Mouse (Mus musculus): Measurements from ENCODE around the gene Rassf1. TPM values are rescaled to one million over a fixed set of nuclear protein-coding genes. Genes with fewer than 3 reads are reported as not detected.
A peak's percentile ranks its signal among the peaks of the same experiment; 100 is the strongest.

The Rassf1 gene
- total RNA-seq, 2 experiments from 2014 or later = 11.1 to 11.6 TPM

DNA sequence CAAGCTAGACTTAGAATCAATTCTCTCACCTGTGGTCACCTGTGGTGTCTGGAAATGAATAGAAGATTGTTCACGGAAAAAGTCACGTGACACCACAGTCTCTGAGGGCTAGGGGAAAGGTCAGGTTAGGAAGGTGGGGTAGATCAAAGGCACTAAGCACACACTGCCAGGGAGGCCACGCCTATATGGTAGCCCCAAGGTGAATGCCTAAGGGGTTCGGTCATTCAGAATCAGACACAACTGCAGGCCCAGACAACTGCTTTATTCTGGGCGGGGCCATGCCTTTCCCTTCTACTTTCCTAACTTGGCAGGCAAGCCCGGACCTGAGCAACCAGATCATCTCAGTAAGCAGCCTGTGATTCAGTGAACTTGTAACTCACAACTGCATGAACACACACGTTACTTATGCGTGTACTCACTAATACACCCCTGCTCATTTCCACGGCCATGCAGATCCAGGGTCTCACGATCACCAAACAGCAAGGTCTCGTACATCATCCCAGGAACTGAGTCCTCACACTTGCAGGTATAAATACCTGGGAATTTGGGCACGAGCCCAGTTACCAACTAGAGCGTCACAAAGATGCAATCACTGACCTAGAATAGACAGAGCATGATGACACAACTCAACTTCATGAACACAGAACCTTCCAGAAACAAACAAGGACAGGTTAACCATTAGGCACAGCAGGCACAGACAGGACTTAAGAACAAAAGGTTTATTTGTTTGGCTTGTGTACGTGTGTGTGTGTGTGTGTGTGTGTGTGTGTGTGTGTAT is 24.4 kb downstream of the Rassf1 start:
- DNase-seq = no peak
- intact Hi-C loops (cut with DNase I; ENCODE audit: low total_unique reads) = no loop called here

DNA sequence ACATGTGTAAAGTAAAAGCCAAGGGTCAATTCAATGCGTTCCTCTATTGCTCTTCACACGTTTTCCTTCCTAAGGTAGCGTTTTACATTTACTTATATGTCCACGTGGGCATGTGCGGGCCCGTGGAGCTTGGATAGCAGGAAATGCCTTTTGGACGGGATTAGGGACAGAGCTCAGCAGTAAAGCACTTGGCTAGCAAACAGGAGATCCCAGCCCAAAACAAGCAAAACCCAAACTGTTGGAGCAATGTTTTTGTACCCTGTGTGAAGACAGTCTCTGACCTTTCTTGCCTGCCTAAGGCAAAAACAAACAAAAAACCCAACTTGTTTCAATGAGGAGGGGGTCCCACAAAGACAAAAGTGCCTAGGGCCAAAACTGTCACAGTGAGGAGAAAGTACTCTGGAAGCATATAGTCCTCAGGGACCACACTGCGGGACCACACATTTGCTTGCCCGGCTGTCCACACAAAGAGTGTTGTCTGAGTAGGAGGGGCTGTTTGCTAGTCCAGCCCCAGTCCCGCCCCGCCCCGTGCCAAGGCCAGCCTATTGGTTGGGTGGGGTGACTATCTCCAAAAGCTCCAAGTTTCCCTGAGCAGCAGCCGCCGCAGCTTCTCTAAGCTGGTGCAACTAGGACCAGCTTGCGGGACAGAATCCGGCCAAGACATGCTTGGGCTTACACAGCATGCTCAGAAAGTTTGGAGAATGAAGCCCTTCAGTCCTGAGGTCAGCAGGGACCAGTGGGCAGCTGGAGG is 25.2 kb downstream of the Rassf1 start, which contains the start of gene Hyal1:
Hyal1 (plus strand) TSS at position 571 of the 751 bp plus-strand sequence.
- peak; percentile 91 for DNase-seq
- intact Hi-C loops (cut with DNase I; ENCODE audit: low total_unique reads) = no loop called here

DNA sequence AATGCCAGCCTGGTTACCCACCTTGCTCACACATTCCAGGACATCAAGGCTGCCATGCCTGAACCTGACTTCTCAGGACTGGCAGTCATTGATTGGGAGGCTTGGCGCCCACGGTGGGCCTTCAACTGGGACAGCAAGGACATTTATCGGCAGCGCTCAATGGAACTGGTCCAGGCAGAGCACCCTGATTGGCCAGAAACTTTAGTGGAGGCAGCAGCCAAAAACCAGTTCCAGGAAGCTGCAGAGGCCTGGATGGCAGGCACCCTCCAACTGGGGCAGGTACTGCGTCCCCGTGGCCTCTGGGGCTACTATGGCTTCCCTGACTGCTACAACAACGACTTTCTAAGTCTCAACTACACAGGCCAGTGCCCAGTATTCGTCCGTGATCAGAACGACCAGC is 26.5 kb downstream of the Rassf1 start:
- no peak for DNase-seq
- intact Hi-C loops (cut with DNase I; ENCODE audit: low total_unique reads) = no loop called here

DNA sequence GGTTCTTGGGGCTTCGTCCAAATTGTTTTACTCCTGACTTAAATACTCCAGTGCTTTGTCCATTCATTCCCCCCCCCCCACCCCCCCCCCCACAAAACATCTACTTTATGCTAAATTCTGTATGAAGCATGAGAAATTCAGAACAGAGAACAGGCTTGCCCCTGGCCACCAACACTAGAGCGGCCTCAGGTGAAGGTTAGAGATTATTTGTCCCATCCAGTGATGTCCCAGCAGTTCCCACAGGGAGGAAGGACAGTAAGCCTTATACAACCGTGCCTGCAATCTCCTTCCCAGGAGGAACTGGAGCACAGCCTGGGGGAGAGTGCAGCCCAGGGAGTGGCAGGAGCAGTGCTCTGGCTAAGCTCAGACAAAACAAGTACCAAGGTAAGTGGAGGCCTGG is 27.2 kb downstream of the Rassf1 start, which contains the start of gene Naa80:
Naa80 (plus strand) TSS at position 301 of the 400 bp plus-strand sequence.
- intact Hi-C loops (cut with DNase I; ENCODE audit: low total_unique reads) = no loop called here
- DNase-seq = no peak

DNA sequence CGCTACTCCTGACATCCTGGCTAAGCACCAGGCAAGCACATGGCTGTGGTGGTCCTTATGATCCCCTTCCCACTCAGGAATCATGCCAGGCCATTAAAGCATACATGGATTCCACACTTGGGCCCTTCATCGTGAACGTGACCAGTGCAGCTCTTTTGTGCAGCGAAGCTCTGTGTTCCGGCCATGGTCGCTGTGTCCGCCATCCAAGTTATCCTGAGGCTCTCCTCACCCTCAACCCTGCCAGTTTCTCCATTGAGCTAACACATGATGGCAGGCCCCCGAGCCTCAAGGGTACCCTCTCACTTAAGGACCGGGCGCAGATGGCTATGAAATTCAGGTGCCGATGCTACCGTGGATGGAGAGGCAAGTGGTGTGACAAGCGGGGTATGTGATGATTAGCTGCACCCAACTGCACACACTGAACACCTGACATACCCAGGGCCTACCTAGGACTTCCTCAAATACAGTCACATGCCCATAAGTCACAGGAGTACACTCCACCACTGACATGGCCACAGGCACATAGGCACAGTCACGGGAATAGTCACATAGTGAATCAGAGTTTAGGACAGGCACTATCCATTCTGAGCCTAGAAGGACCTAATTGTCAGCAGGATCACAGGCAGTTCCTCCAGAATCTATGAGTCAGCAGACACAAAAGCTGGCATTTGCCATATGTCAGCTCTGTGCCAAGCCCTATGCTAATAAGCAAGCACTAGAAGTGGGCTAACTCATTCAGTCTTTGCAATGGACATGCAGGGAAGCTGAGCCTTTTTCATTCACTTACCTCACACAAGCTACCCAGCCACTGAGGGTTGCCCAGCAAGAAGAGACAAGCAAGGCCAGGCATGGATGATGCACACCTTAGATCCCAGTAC is 27.9 kb downstream of the Rassf1 start:
- DNase-seq = no peak
- intact Hi-C loops (cut with DNase I; ENCODE audit: low total_unique reads) = no loop called here

GRCm38 (mm10) chr9:107580501-107581317 is 29.4 kb downstream of the Rassf1 start, which contains the start of gene Hyal3:
TSS of gene Hyal3 (plus strand) at chr9:107580818.
- intact Hi-C loops (cut with DNase I; ENCODE audit: low total_unique reads) = no loop called here
- DNase-seq = peak; percentile 91

GRCm38 (mm10) chr9:107581584-107581983 is 30.2 kb downstream of the Rassf1 start:
- no peak for DNase-seq
- intact Hi-C loops (cut with DNase I; ENCODE audit: low total_unique reads) = no loop called here

GRCm38 (mm10) chr9:107582509-107583062 is 31.2 kb downstream of the Rassf1 start:
- intact Hi-C loops (cut with DNase I; ENCODE audit: low total_unique reads) = no loop called here
- DNase-seq = no peak

DNA sequence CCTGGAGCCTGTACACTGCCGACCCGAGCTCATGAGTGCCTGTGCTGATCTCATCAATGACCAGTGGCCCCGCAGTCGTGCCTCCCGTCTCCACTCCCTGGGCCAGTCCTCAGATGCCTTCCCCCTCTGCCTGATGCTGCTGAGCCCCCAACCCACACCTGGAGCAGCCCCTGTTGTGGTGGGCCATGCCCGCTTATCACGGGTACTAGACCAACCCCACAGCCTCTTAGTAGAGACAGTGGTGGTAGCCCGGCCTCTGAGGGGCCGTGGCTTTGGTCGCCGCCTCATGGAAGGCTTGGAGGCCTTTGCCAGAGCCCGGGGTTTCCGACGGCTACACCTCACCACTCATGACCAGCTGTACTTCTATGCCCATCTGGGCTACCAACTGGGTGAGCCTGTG is 31.8 kb downstream of the Rassf1 start:
- DNase-seq = no peak
- intact Hi-C loops (cut with DNase I; ENCODE audit: low total_unique reads) = no loop called here

DNA sequence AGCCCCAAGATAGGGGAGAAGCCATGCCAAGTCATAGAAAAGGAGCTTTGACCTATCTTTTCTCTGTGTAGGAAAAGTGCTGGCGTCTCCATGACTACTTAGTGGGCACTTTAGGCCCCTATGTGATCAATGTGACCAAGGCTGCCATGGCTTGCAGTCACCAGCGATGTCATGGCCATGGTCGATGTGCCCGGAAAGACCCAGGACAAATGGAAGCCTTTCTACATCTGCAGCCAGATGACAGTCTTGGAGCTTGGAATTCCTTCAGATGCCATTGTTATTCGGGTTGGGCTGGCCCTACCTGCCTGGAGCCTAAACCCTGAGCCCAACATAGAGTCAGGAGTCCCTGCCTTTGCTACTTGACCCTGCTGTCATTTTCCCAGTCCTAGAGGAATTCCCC is 35.1 kb downstream of the Rassf1 start:
- DNase-seq = no peak
- intact Hi-C loops (cut with DNase I; ENCODE audit: low total_unique reads) = no loop called here

- intact Hi-C loops (cut with DNase I; ENCODE audit: low total_unique reads) = no loop called here
- peak; percentile 97 for DNase-seq
Measured at GRCm38 (mm10) chr9:107586974-107587832, 35.8 kb downstream of the Rassf1 start, which contains the start of gene Ifrd2. TSS of gene Ifrd2 (plus strand) at chr9:107587642.

GRCm38 (mm10) chr9:107587833-107588639 is 36.7 kb downstream of the Rassf1 start:
- intact Hi-C loops (cut with DNase I; ENCODE audit: low total_unique reads) = no loop called here
- DNase-seq = peak; percentile 56

GRCm38 (mm10) chr9:107590058-107590772 is 38.9 kb downstream of the Rassf1 start:
- intact Hi-C loops (cut with DNase I; ENCODE audit: low total_unique reads) = no loop called here
- peak; percentile 66 for DNase-seq

DNA sequence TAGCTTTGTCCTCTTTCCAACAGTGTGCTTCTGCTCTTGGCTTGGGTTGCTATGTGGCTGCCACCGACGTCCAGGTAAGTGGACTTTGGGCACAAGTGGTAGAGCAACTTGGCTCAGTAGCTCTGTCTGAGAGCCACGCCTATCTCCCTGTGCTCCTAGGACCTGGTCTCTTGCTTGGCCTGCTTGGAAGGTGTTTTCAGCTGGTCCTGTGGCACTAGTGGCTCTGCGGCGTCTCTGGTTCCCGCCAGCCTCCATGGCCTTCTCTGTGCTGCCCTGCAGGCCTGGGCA is 39.4 kb downstream of the Rassf1 start:
- intact Hi-C loops (cut with DNase I; ENCODE audit: low total_unique reads) = no loop called here
- no peak for DNase-seq

GRCm38 (mm10) chr9:107593101-107593976 is 42.0 kb downstream of the Rassf1 start:
- peak; percentile 67 for DNase-seq
- intact Hi-C loops (cut with DNase I; ENCODE audit: low total_unique reads) = no loop called here
